Mouse (Mus musculus): ENCODE data around the gene Rps19. TPM values are rescaled to one million over a fixed set of nuclear protein-coding genes. Genes with fewer than 3 reads are reported as not detected.

Rps19 gene
- 1,670 TPM for polyA plus RNA-seq (2015; fragmentation: Illumina TruSeq; extraction: RNeasy Lipid Tissue Mini Kit (QIAGEN cat#74804); ENCODE audit: insufficient read depth, low replicate concordance)

GRCm38 (mm10) chr7:24883896-24884692, at the start of gene Rps19:
TSS of gene Rps19 (plus strand) at chr7:24884371.

DNA sequence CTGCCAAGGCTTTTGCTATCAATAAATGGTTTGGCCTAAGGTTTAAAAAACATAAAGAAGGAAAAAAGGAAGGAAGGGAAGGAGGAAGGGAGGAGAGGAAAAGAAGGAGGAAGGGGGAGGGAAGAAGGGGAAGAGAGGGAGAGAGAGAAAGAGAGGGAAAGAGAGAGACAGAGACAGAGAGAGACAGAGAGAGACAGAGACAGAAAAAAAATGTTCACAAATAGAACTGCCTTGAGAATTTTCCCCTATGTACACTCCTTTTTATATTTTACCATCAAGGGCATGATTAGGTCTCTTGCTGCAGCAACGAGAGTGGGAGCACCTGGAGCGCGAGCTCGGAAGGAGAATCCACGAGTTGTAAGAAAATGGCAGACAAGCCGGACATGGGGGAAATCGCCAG, 22.3 kb upstream of the Rps19 start, which contains the start of gene Gm9844:
Gene Gm9844, plus strand, starts transcription at position 301 of the 400 bp plus-strand sequence.

DNA sequence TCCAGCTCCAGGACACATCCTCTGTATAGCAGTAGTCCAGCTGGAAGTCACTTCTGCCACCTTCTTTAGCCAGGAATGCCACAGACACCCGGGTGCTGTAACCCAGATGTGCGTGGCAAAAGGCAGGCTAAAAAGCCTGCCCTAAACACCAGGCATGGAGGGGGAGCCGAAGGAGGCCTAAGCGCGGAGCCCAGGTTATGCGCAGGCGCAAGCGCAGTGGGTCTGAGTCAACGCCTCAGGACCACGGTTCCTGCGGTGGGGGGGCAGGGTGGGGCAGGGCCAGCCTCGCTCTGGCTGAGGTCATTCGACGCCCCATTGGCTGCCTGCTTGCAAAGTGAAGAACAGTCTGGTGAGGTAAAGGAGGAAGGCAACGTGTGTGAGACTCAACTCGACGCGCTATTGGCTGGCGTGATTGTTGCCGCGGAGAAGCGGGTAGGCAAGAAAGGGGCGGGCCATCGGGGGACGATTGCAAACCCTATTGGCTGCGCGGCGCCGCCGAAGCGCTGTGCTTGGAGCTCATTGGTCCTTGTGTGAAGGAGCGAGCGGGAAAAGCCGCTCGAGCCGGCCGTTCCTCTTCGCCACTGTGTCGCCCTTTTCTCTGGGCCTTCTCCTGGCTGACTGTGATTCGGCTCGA, 14.5 kb upstream of the Rps19 start, which contains the start of the genes Lypd4 and Dmrtc2:
Gene Lypd4, minus strand, starts transcription at position 410 of the 634 bp plus-strand sequence.
Gene Dmrtc2, plus strand, starts transcription at position 526 of the 634 bp plus-strand sequence.

GRCm38 (mm10) chr7:24897224-24897623, 13.1 kb downstream of the Rps19 start, which contains the start of gene Cd79a:
TSS of gene Cd79a (plus strand) at chr7:24897381.

GRCm38 (mm10) chr7:24902630-24903443, 18.7 kb downstream of the Rps19 start, which contains the start of gene Arhgef1:
TSS of gene Arhgef1 (plus strand) at chr7:24902912.

Other genes with a start within 250 kb of the Rps19 start
- not detected for gene Lypd3, start 247.8 kb upstream of the Rps19 start, polyA plus RNA-seq (2015; fragmentation: Illumina TruSeq; extraction: RNeasy Lipid Tissue Mini Kit (QIAGEN cat#74804); ENCODE audit: insufficient read depth, low replicate concordance)
- gene Tex101, start 207.7 kb upstream of the Rps19 start, polyA plus RNA-seq (2015; fragmentation: Illumina TruSeq; extraction: RNeasy Lipid Tissue Mini Kit (QIAGEN cat#74804); ENCODE audit: insufficient read depth, low replicate concordance) = not detected
- gene BC049730, start 175.1 kb upstream of the Rps19 start, polyA plus RNA-seq (2015; fragmentation: Illumina TruSeq; extraction: RNeasy Lipid Tissue Mini Kit (QIAGEN cat#74804); ENCODE audit: insufficient read depth, low replicate concordance) = not detected
- gene Gm4763, start 157.5 kb upstream of the Rps19 start, polyA plus RNA-seq (2015; fragmentation: Illumina TruSeq; extraction: RNeasy Lipid Tissue Mini Kit (QIAGEN cat#74804); ENCODE audit: insufficient read depth, low replicate concordance) = not detected
- 1.8 TPM for gene Cd177, start 124.1 kb upstream of the Rps19 start, polyA plus RNA-seq (2015; fragmentation: Illumina TruSeq; extraction: RNeasy Lipid Tissue Mini Kit (QIAGEN cat#74804); ENCODE audit: insufficient read depth, low replicate concordance)
- gene Ceacam10, start 107.2 kb upstream of the Rps19 start, polyA plus RNA-seq (2015; fragmentation: Illumina TruSeq; extraction: RNeasy Lipid Tissue Mini Kit (QIAGEN cat#74804); ENCODE audit: insufficient read depth, low replicate concordance) = 1.7 TPM
- 3.7 TPM for gene Gm9844, start 22.2 kb upstream of the Rps19 start, polyA plus RNA-seq (2015; fragmentation: Illumina TruSeq; extraction: RNeasy Lipid Tissue Mini Kit (QIAGEN cat#74804); ENCODE audit: insufficient read depth, low replicate concordance)
- gene Lypd4, start 14.4 kb upstream of the Rps19 start, polyA plus RNA-seq (2015; fragmentation: Illumina TruSeq; extraction: RNeasy Lipid Tissue Mini Kit (QIAGEN cat#74804); ENCODE audit: insufficient read depth, low replicate concordance) = not detected
- gene Dmrtc2, start 14.3 kb upstream of the Rps19 start, polyA plus RNA-seq (2015; fragmentation: Illumina TruSeq; extraction: RNeasy Lipid Tissue Mini Kit (QIAGEN cat#74804); ENCODE audit: insufficient read depth, low replicate concordance) = not detected
- 645 TPM for gene Cd79a, start 13.0 kb downstream of the Rps19 start, polyA plus RNA-seq (2015; fragmentation: Illumina TruSeq; extraction: RNeasy Lipid Tissue Mini Kit (QIAGEN cat#74804); ENCODE audit: insufficient read depth, low replicate concordance)
- gene Arhgef1, start 18.5 kb downstream of the Rps19 start, polyA plus RNA-seq (2015; fragmentation: Illumina TruSeq; extraction: RNeasy Lipid Tissue Mini Kit (QIAGEN cat#74804); ENCODE audit: insufficient read depth, low replicate concordance) = 181 TPM
- not detected for gene Gm4881, start 60.1 kb downstream of the Rps19 start, polyA plus RNA-seq (2015; fragmentation: Illumina TruSeq; extraction: RNeasy Lipid Tissue Mini Kit (QIAGEN cat#74804); ENCODE audit: insufficient read depth, low replicate concordance)
- gene Rabac1, start 88.4 kb downstream of the Rps19 start, polyA plus RNA-seq (2015; fragmentation: Illumina TruSeq; extraction: RNeasy Lipid Tissue Mini Kit (QIAGEN cat#74804); ENCODE audit: insufficient read depth, low replicate concordance) = 40.1 TPM
- gene Atp1a3, start 121.6 kb downstream of the Rps19 start, polyA plus RNA-seq (2015; fragmentation: Illumina TruSeq; extraction: RNeasy Lipid Tissue Mini Kit (QIAGEN cat#74804); ENCODE audit: insufficient read depth, low replicate concordance) = 4.9 TPM
- 2.4 TPM for gene Grik5, start 188.0 kb downstream of the Rps19 start, polyA plus RNA-seq (2015; fragmentation: Illumina TruSeq; extraction: RNeasy Lipid Tissue Mini Kit (QIAGEN cat#74804); ENCODE audit: insufficient read depth, low replicate concordance)
- gene Zfp574, start 188.2 kb downstream of the Rps19 start, polyA plus RNA-seq (2015; fragmentation: Illumina TruSeq; extraction: RNeasy Lipid Tissue Mini Kit (QIAGEN cat#74804); ENCODE audit: insufficient read depth, low replicate concordance) = 1.7 TPM